Mouse (Mus musculus): ENCODE results near the gene Aig1. TPM values are rescaled to one million over a fixed set of nuclear protein-coding genes. Genes with fewer than 3 reads are reported as not detected.

Gene Aig1
- polyA plus RNA-seq, 1 experiment from 2014 or later: 37.0 TPM

DNA sequence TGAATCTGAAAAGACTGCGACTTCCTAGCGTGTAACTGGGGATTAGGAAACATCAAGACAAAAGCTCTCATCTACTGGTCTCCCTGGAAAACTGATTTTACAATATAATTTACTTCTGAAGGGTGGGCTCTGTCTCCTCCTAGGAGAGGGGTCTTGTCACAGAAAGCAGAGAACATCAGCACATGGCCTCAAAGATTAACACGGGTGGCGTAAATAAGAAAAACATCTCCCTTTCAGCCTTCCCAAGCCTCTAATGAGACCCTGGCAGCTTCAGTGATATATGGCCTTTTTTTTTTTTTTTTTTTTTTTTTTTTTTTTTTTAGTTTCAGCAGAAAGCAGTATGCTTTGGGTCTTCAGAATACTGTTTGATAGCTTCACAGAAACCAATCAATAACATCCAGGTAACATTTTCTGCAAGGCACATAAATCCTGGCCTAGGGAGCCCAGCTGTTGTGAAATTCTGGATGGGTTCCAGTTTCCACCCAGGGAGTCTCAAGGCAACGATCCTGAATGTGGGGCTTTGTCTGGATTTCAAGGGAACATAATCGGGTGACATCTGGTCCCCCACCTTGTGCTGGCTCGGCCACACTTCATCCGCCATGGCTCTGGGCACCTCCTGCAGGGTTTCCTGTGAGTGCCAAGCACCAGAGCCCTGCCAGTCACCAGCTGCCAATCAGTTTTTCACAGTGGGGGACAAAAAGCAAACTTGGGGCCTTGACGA is 154.4 kb downstream of the Aig1 start:
- no peaks in the 10 kb centered on the region for H3K27me3 ChIP-seq
- no peaks in the 10 kb centered on the region for H3K36me3 ChIP-seq (ENCODE audit: poor library complexity, severe bottlenecking)
- no peak overlapping the region for H3K4me3 ChIP-seq
- WGBS: 8% methylated on average over 9 of the region's 9 CpGs
- peaks cover 29% of the 10 kb centered on the region for H3K4me1 ChIP-seq
- peak; percentile 92 for ATAC-seq
- H3K9me3 ChIP-seq (replicated peaks): no peaks in the 10 kb centered on the region
- peak overlapping the region; percentile 66 for H3K27ac ChIP-seq
- H3K9ac ChIP-seq: 0 out of 2 replicates have a peak overlapping the region, but pooled peaks have one; percentile 21
- H3K4me2 ChIP-seq: peak overlapping the region; percentile 30

DNA sequence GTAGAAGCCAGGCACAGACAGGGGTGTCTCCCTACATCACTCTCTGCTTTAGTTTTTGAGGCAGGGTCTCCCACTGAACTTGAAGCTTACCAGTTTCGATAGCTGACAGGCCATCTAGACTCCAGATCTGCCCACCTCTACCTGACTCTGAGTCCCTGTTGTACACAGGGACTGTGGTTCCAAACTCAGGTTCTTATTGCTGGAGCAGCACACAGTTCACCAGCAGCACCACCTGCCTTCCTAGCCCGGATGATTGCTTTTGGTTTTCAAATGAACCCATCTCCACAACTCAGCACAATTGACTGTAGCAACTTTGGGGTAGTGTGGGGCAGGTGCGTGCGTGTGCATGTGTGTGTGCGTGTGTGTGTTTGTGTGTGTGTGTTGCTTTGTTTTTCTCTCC is 155.1 kb downstream of the Aig1 start:
- WGBS: 58% methylated on average over 5 of the region's 5 CpGs
- Histone ChIP-seq H3K4me1 (peaks cover 29% of the 10 kb centered on the region), H3K9me3 (replicated peaks) (no peaks in the 10 kb centered on the region), H3K27ac (peak overlapping the region; percentile 54), H3K27me3 (no peaks in the 10 kb centered on the region), H3K4me3 (no peak overlapping the region), H3K4me2 (0 out of 2 replicates have a peak overlapping the region, but pooled peaks have one; percentile 20), H3K9ac (no peak overlapping the region), H3K36me3 (ENCODE audit: poor library complexity, severe bottlenecking) (no peaks in the 10 kb centered on the region)
- peak; percentile 17; the same call in 1 of the 2 replicates for ATAC-seq

DNA sequence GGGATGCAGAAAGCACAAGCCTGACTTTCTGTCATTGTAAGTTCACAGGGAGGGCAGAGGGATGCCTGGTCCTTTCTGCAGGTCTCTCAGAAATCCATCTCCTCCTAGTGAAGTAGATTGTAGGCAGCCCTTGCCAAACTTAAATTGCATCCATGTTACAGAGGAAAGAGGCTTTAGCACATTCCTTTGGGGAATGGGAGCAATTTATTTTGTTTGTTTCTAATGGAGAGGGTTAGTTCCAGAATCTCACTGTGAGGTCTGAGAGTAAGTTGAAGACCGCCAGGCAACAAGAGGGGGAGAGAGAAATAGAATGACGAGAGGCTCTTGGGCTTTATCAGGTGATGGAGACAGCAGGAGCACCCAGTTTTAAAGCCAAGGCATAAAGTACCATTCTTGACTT is 155.7 kb downstream of the Aig1 start:
- ATAC-seq: no peak
- Histone ChIP-seq H3K9ac (no peak overlapping the region), H3K27ac (no peak overlapping the region), H3K27me3 (no peaks in the 10 kb centered on the region), H3K4me2 (no peak overlapping the region), H3K4me1 (peaks cover 29% of the 10 kb centered on the region), H3K4me3 (no peak overlapping the region), H3K36me3 (ENCODE audit: poor library complexity, severe bottlenecking) (no peaks in the 10 kb centered on the region), H3K9me3 (replicated peaks) (no peaks in the 10 kb centered on the region)
- 72% methylated on average over 2 of the region's 2 CpGs for WGBS

DNA sequence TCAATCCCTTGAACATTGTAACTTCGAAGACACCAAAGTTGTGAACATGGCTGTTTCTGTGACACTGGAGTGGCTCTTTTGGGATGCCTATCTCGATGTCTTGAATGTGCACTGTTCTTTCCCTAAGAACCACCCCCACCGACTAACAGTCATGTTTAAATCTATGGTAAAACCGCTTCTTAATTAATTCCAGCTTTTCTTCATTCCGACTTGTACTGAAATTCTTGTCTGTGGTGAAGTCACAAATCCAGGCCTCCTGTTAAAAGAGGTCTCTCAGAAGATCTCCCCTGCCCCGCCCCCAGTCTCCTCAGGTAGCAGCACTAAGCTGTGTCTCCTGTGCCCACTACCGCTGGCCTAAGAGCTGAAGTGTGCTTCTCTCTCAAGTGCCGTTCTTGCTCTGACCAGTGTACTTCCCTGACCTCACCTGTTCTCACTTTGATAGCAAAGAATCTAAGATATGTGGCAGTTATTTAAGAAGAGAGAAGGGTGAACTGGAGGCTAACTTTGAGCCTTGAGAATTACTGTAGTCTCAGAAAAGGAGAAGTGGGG is 157.4 kb downstream of the Aig1 start:
- Histone ChIP-seq H3K27ac (no peak overlapping the region), H3K9me3 (replicated peaks) (no peaks in the 10 kb centered on the region), H3K4me3 (no peak overlapping the region), H3K9ac (no peak overlapping the region), H3K27me3 (no peaks in the 10 kb centered on the region), H3K4me2 (no peak overlapping the region), H3K4me1 (peaks cover 28% of the 10 kb centered on the region), H3K36me3 (ENCODE audit: poor library complexity, severe bottlenecking) (no peaks in the 10 kb centered on the region)
- ATAC-seq: no peak
- WGBS: 91% methylated on average over 8 of the region's 8 CpGs

DNA sequence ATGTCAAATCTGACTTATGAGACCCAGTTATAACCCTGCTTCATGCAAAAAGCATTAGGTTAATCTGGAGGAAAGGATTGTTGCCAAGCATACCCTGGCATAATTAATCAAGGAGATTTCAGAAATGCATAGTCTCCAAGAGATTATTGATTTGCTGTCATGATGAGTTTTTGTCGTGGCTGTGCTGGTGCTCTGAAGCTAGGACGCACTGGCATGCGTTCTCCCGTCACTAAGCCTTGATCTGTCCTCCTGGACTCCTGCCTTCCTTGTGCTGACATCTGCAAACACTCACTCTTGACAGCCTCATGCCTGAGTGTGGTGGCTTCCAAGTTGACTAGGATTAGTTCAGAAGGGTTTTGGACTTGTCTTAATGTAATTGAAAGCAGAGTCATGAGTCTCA is 163.0 kb downstream of the Aig1 start:
- no peak for ATAC-seq
- WGBS: 77% methylated on average over 4 of the region's 4 CpGs
- Histone ChIP-seq H3K27me3 (no peaks in the 10 kb centered on the region), H3K4me3 (no peak overlapping the region), H3K9ac (no peak overlapping the region), H3K9me3 (replicated peaks) (no peaks in the 10 kb centered on the region), H3K4me1 (peaks cover 4% of the 10 kb centered on the region; the same call in 1 of the 2 replicates), H3K27ac (no peak overlapping the region), H3K4me2 (no peak overlapping the region), H3K36me3 (ENCODE audit: poor library complexity, severe bottlenecking) (no peaks in the 10 kb centered on the region)

DNA sequence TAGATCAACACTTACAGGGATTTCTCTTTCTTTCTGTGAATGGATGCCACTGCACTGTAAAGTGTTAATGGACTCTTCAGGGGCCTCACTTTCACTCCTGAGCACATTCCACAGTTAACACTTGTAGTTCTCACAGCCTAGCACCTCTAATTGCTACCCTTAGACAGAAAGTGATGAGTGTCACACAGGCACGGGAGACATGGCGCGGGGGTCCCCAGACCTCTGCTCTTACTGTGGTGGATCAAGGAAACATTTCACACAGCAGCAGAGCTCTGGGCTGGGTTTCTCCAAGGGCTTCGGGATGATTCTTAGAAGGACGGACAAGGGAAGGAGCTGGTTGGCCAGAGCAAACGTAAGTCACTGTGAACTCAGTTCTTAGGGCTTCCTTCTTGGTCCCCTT is 166.1 kb downstream of the Aig1 start:
- 76% methylated on average over 6 of the region's 6 CpGs for WGBS
- H3K9ac ChIP-seq: no peak overlapping the region
- H3K4me2 ChIP-seq: no peak overlapping the region
- no peaks in the 10 kb centered on the region for H3K36me3 ChIP-seq (ENCODE audit: poor library complexity, severe bottlenecking)
- no peak overlapping the region for H3K4me3 ChIP-seq
- H3K9me3 ChIP-seq (replicated peaks): no peaks in the 10 kb centered on the region
- ATAC-seq: peak; percentile 33; the same call in 1 of the 2 replicates
- no peak overlapping the region for H3K27ac ChIP-seq
- H3K27me3 ChIP-seq: no peaks in the 10 kb centered on the region
- peaks cover 4% of the 10 kb centered on the region; the same call in 1 of the 2 replicates for H3K4me1 ChIP-seq

DNA sequence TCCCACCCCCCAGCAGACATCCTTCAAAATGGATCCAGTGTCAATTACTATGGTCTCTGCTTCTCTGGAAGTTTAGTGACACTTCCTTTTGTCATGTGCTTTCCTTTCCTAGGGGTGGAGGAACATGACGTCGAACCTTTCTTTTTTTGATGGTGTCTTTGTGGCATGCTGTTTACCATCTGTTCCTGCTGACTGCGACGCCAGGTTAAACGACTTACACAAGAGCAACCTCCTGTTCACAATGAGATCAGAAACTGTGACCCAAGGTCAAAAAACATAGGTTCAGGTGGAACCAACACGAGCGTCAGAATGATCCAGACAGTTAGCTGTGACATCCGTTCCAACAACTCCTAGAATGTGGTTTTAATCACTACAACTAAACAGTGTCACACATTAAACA is 166.7 kb downstream of the Aig1 start:
- no peak for ATAC-seq
- 60% methylated on average over 8 of the region's 8 CpGs for WGBS
- Histone ChIP-seq H3K4me2 (no peak overlapping the region), H3K36me3 (ENCODE audit: poor library complexity, severe bottlenecking) (no peaks in the 10 kb centered on the region), H3K27me3 (no peaks in the 10 kb centered on the region), H3K9ac (no peak overlapping the region), H3K9me3 (replicated peaks) (no peaks in the 10 kb centered on the region), H3K4me1 (peaks cover 4% of the 10 kb centered on the region; the same call in 1 of the 2 replicates), H3K4me3 (no peak overlapping the region), H3K27ac (no peak overlapping the region)

DNA sequence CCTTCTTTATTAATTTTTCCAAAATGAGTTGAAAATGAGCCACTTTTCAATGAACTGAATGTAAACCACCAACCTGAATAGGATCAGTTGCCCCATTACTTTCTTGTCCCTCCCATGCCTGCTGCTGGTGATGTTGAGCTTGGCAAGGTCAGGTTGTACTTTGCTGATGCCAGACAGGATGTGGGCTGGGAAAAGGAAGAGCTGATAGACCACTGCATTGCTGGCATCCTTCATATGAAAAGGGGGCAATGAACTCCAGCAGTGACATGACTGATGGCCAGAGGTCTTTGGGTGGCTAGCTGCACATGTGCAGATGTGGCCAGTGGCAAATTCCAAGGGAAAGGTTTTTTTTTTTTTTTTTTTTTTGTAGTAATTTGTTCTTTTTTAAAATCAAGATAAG is 172.5 kb downstream of the Aig1 start:
- no peak overlapping the region for H3K4me2 ChIP-seq
- H3K4me3 ChIP-seq: no peak overlapping the region
- no peaks in the 10 kb centered on the region for H3K4me1 ChIP-seq
- no peak for ATAC-seq
- no peak overlapping the region for H3K27ac ChIP-seq
- no peak overlapping the region for H3K9ac ChIP-seq
- H3K9me3 ChIP-seq (replicated peaks): no peaks in the 10 kb centered on the region
- no peaks in the 10 kb centered on the region for H3K27me3 ChIP-seq
- no peaks in the 10 kb centered on the region for H3K36me3 ChIP-seq (ENCODE audit: poor library complexity, severe bottlenecking)

DNA sequence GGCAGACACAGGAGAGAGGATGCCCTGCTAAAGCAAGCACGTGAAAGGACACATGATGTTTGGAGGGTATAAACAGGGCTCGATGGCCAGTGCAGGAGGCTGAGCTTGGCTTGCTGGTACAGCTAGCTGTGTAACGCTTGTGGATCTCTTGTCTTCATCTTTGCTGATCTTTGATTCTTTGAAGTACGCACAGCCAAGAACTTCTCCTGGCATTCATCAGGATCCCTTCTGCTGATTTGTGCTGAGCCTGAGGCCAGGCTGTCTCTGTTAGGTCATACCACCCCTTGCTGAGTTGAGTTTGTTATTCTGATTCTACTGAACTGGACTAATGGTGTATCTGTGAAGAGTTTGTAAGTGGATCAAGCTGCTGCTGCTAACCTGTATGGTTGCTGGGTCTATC is 175.5 kb downstream of the Aig1 start:
- Histone ChIP-seq H3K4me3 (no peak overlapping the region), H3K27ac (no peak overlapping the region), H3K9me3 (replicated peaks) (no peaks in the 10 kb centered on the region), H3K4me1 (no peaks in the 10 kb centered on the region), H3K4me2 (no peak overlapping the region), H3K9ac (no peak overlapping the region), H3K27me3 (no peaks in the 10 kb centered on the region), H3K36me3 (ENCODE audit: poor library complexity, severe bottlenecking) (no peaks in the 10 kb centered on the region)
- no peak for ATAC-seq
- WGBS: 93% methylated on average over 4 of the region's 4 CpGs

DNA sequence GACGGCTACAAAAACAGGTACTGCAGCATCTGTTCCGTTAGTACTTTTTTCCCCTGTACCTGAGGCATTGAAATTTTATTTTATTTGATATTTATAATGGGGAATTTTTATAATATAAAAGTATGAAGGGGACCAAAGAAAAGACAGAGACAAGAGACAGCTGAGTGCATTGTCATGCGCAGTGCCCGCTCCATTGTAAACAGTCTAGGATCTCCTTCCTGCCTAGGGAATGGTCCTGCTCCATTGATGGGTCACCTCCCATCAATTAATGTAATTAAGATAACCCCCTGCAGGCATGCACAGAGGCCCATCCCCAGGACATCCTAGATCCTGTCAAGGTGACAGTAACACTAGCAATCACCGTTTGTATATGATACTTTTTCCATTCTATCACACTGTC is 178.0 kb downstream of the Aig1 start:
- no peaks in the 10 kb centered on the region for H3K27me3 ChIP-seq
- no peak overlapping the region for H3K4me2 ChIP-seq
- no peak for ATAC-seq
- no peak overlapping the region for H3K27ac ChIP-seq
- no peaks in the 10 kb centered on the region for H3K4me1 ChIP-seq
- no peak overlapping the region for H3K9ac ChIP-seq
- H3K9me3 ChIP-seq (replicated peaks): no peaks in the 10 kb centered on the region
- no peaks in the 10 kb centered on the region for H3K36me3 ChIP-seq (ENCODE audit: poor library complexity, severe bottlenecking)
- H3K4me3 ChIP-seq: no peak overlapping the region
- 93% methylated on average over 5 of the region's 5 CpGs for WGBS

DNA sequence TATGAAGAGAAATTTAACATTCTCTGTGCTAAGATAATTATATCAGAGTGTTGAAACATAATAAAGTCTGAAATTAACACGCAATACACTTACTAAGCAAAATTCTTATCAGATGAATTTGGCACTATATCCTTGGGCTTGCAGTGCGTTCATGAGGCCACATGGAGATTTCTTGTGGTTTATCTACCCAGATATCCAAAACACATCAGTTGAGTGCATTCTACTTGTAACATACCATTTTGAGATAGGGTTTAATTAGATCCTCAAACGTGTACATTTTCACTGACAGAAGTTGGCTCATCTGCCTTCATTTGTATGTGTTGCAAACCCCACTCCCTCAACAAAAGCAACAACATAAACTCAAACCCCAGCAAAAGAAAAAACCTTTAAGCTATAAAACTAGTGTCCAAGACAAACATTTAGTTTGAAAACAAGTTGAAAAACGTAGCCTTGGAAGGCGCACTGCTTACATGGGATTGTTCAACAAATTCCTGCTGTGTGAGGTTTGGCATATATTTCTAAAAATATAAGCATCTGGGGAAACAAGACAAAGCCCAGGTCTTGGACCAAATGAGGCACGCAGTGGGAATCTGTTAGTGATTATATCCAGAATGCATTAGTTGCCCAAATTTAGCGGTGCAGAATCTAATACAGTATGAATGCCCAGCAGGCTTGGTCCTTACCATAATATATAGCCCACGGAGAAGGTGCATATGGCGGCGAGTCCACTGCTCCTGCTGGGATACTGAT is 178.8 kb downstream of the Aig1 start:
- Histone ChIP-seq H3K36me3 (ENCODE audit: poor library complexity, severe bottlenecking) (no peaks in the 10 kb centered on the region), H3K27me3 (no peaks in the 10 kb centered on the region), H3K4me2 (no peak overlapping the region), H3K27ac (no peak overlapping the region), H3K4me3 (no peak overlapping the region), H3K9ac (no peak overlapping the region), H3K9me3 (replicated peaks) (no peaks in the 10 kb centered on the region), H3K4me1 (no peaks in the 10 kb centered on the region)
- WGBS: 93% methylated on average over 10 of the region's 10 CpGs
- no peak for ATAC-seq

DNA sequence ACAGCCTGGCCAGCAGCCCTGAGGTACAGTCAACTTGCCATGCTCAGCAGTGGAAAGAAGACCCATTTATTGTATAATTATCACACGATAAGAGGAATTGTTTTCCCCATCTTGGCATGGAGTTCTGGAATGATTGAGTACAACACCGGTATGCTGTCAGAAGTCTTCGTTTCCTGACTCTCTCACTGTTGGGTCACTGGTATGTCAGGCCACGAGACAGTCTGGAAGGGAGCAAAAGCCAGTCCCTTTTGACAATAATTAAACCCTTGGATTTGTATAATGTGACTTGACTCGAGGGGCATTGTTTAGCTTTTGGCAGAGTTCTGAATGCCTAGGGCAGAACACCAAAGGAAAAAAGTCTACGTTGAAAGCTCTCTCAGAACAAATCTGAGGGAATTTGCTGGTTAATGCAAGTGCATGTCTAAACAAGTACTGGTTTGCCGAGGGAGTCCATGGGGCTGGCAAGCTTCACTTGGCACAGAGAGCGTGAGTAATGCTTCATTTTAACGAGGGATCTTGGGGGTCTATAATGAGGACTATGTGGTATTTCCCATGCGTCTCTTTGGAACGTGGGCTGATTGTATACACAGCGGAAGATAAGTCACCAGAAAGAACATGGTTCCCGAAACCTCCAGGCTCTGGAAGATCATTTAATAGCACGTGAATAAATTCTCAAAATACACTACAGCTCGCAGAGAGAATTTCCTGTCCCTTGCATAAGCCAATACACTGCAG is 180.2 kb downstream of the Aig1 start:
- Histone ChIP-seq H3K4me1 (no peaks in the 10 kb centered on the region), H3K4me2 (no peak overlapping the region), H3K9ac (no peak overlapping the region), H3K27me3 (no peaks in the 10 kb centered on the region), H3K4me3 (no peak overlapping the region), H3K36me3 (ENCODE audit: poor library complexity, severe bottlenecking) (no peaks in the 10 kb centered on the region), H3K9me3 (replicated peaks) (no peaks in the 10 kb centered on the region), H3K27ac (no peak overlapping the region)
- 40% methylated on average over 15 of the region's 15 CpGs for WGBS
- peak; percentile 59; the same call in 1 of the 2 replicates for ATAC-seq
